ENCODE assay signal across 26 mouse cellular contexts in genomic region chr2:28569903-28570302, GRCm38 (mm10). TPM values are rescaled to one million over a fixed set of nuclear protein-coding genes. Genes with fewer than 3 reads are reported as not detected.
A peak's percentile ranks its signal among the peaks of the same experiment; 100 is the strongest.
DNase-seq lines count a peak whose midpoint lies in the region; ATAC-seq lines count a peak whose summit lies in the region.
"Had no signal": no experiment of that assay in that cellular context is flagged by ENCODE, and none has a peak within 500 bp of the region (broad histone marks: within the 10 kb centered on the region; RNA-seq: fewer than 3 reads in every experiment).

No protein-coding gene starts in this region.

- 76% methylated on average over 3 of the region's 3 CpGs for WGBS in heart, embryonic 11.5 days (ENCODE audit: insufficient replicate concordance)
- 10% methylated on average over 2 of the region's 3 CpGs for WGBS in limb, embryonic 11.5 days

- DNase-seq in heart, postnatal 4 days = peak; percentile 43
- DNase-seq in embryo, embryonic 11 days = peak; percentile 35
- DNase-seq in limb, embryonic 11.5 days (ENCODE audit: low spot score) = peak; percentile 78
- peak; percentile 12 for DNase-seq in lung, postnatal 14 days
- no peak for DNase-seq in thymus, postnatal 36 days
- DNase-seq in cerebellum, postnatal 25 days = no peak
- DNase-seq in left cerebral cortex, adult 11 months (ENCODE audit: low spot score) = no peak
- DNase-seq: adrenal gland, postnatal 25 days; B cell, adult 2 months; cerebellum, adult 18-20 months; gastrocnemius, postnatal 10 days; heart, adult 18-20 months; kidney, adult 11 months; kidney, postnatal 14 days; spleen, adult 18-20 months; thymus, adult 2 months had no signal

- H3K4me2 ChIP-seq in heart, embryonic 11.5 days = no peak overlapping the region
- no peak overlapping the region for H3K4me2 ChIP-seq in limb, embryonic 11.5 days (ENCODE audit: low read depth, severe bottlenecking)
- H3K4me2 ChIP-seq: embryonic facial prominence, embryonic 12.5 days; hindbrain, embryonic 15.5 days; stomach, embryonic 15.5 days had no signal

- H3K9ac ChIP-seq in heart, embryonic 11.5 days (ENCODE audit: low read depth, low read length) = no peak overlapping the region
- no peak overlapping the region for H3K9ac ChIP-seq in limb, embryonic 11.5 days (ENCODE audit: low read length)
- H3K9ac ChIP-seq: embryonic facial prominence, embryonic 12.5 days; hindbrain, embryonic 15.5 days; liver, embryonic 14.5 days; stomach, embryonic 15.5 days had no signal

- H3K27ac ChIP-seq in heart, embryonic 11.5 days (ENCODE audit: low read depth, low read length) = no peak overlapping the region
- H3K27ac ChIP-seq in limb, embryonic 11.5 days (replicated peaks; ENCODE audit: low read depth, low read length) = peak overlapping the region; percentile 75
- H3K27ac ChIP-seq: embryonic facial prominence, embryonic 12.5 days; hindbrain, embryonic 15.5 days; liver, embryonic 14.5 days; stomach, embryonic 15.5 days had no signal

- no peak overlapping the region for H3K4me3 ChIP-seq in heart, embryonic 11.5 days (ENCODE audit: low read depth, low read length)
- H3K4me3 ChIP-seq in limb, embryonic 11.5 days (ENCODE audit: low read depth, low read length) = no peak overlapping the region
- H3K4me3 ChIP-seq: embryonic facial prominence, embryonic 12.5 days; hindbrain, embryonic 15.5 days; stomach, embryonic 15.5 days had no signal

- no peaks in the 10 kb centered on the region for H3K4me1 ChIP-seq in heart, embryonic 11.5 days (ENCODE audit: control insufficient read depth, insufficient read depth, low read length)
- peaks cover 9% of the 10 kb centered on the region; the same call in 1 of the 2 replicates for H3K4me1 ChIP-seq in limb, embryonic 11.5 days (ENCODE audit: control insufficient read depth, insufficient read depth, low read length)
- H3K4me1 ChIP-seq: embryonic facial prominence, embryonic 12.5 days; hindbrain, embryonic 15.5 days; stomach, embryonic 15.5 days had no signal

- no peak for ATAC-seq in heart, embryonic 11.5 days (replicated peaks; ENCODE audit: insufficient number of reproducible peaks, low FRiP score, low TSS enrichment)
- peak; percentile 61 for ATAC-seq in limb, embryonic 11.5 days (ENCODE audit: insufficient number of reproducible peaks, low FRiP score, low TSS enrichment, low read depth)

- H3K9me3 ChIP-seq in heart, embryonic 11.5 days (replicated peaks; ENCODE audit: control insufficient read depth, low read length) = no peaks in the 10 kb centered on the region
- no peaks in the 10 kb centered on the region for H3K9me3 ChIP-seq in limb, embryonic 11.5 days (ENCODE audit: control insufficient read depth, low read length)
- H3K9me3 ChIP-seq: embryonic facial prominence, embryonic 12.5 days; hindbrain, embryonic 15.5 days; stomach, embryonic 15.5 days had no signal

- H3K27me3 ChIP-seq in heart, embryonic 11.5 days (ENCODE audit: control insufficient read depth, insufficient read depth, low read length) = no peaks in the 10 kb centered on the region
- no peaks in the 10 kb centered on the region for H3K27me3 ChIP-seq in limb, embryonic 11.5 days (ENCODE audit: control insufficient read depth, insufficient read depth, low read length)
- H3K27me3 ChIP-seq: embryonic facial prominence, embryonic 12.5 days; hindbrain, embryonic 15.5 days; stomach, embryonic 15.5 days had no signal

- peaks cover 31% of the 10 kb centered on the region for H3K36me3 ChIP-seq in heart, embryonic 11.5 days (ENCODE audit: control insufficient read depth, insufficient read depth, low read length)
- peaks cover 41% of the 10 kb centered on the region for H3K36me3 ChIP-seq in limb, embryonic 11.5 days (ENCODE audit: control insufficient read depth, insufficient read depth, low read length)

RNA-seq across cellular contexts. Expression of gene Cel, which starts 6.7 kb away (rescaled TPM):
- total RNA-seq in heart, postnatal 4 days (2021) = not detected
- not detected in 2 replicates for polyA plus RNA-seq in heart, embryonic 11.5 days (2014; fragmentation: Nextera tagmentation; extraction: Ambion mirVana)
- polyA plus RNA-seq in limb, embryonic 11.5 days (2014; fragmentation: Nextera tagmentation; extraction: Ambion mirVana) = not detected in 2 replicates
- total RNA-seq: gastrocnemius, postnatal 10 days; heart, adult 18-20 months; left cerebral cortex, postnatal 14 days; megakaryocyte, adult 5-6 weeks; midbrain, postnatal 0 days had no signal
- polyA plus RNA-seq: embryonic facial prominence, embryonic 12.5 days; heart, postnatal 0 days; midbrain, postnatal 0 days; neural tube, embryonic 11.5 days had no signal

RNA-seq across cellular contexts. Expression of gene Gtf3c5, which starts 13.6 kb away (rescaled TPM):
- total RNA-seq in heart, postnatal 4 days (2021) = 10 to 100 TPM; 17.8 to 18.3 TPM
- polyA plus RNA-seq in heart, embryonic 11.5 days (2014; fragmentation: Nextera tagmentation; extraction: Ambion mirVana) = 22.5 and 23.3 TPM in 2 replicates
- 48.6 and 48.9 TPM in 2 replicates for polyA plus RNA-seq in limb, embryonic 11.5 days (2014; fragmentation: Nextera tagmentation; extraction: Ambion mirVana)

RNA-seq across cellular contexts. Expression of gene Gfi1b, which starts 51.9 kb away (rescaled TPM):
- total RNA-seq in heart, postnatal 4 days (2021) = not detected
- 7.6 and 10.9 TPM in 2 replicates for polyA plus RNA-seq in heart, embryonic 11.5 days (2014; fragmentation: Nextera tagmentation; extraction: Ambion mirVana)
- polyA plus RNA-seq in limb, embryonic 11.5 days (2014; fragmentation: Nextera tagmentation; extraction: Ambion mirVana) = 0.77 and 2.2 TPM in 2 replicates
- total RNA-seq: adrenal gland, postnatal 25 days; heart, adult 18-20 months; left cerebral cortex, postnatal 14 days; midbrain, postnatal 0 days had no signal
- polyA plus RNA-seq: midbrain, postnatal 0 days had no signal

RNA-seq across cellular contexts. Expression of gene Ralgds, which starts 57.0 kb away (rescaled TPM):
- 10 to 100 TPM; 23.9 to 26.0 TPM for total RNA-seq in heart, postnatal 4 days (2021)
- polyA plus RNA-seq in heart, embryonic 11.5 days (2014; fragmentation: Nextera tagmentation; extraction: Ambion mirVana) = 12.2 and 12.5 TPM in 2 replicates
- 37.3 and 43.1 TPM in 2 replicates for polyA plus RNA-seq in limb, embryonic 11.5 days (2014; fragmentation: Nextera tagmentation; extraction: Ambion mirVana)

Comparison
In these comparisons a context has a peak if more than half of its experiments do, and no peak if none do; other contexts are left out.
1. DNase-seq: peak in heart, postnatal 4 days (single experiment), embryo, embryonic 11 days (single experiment), limb, embryonic 11.5 days (single experiment) and lung, postnatal 14 days (single experiment); none in thymus, postnatal 36 days (0 of 2), cerebellum, postnatal 25 days (0 of 2) and left cerebral cortex, adult 11 months (single experiment).